Mouse (Mus musculus) embryonic stem cell, embryonic (primary cell): ENCODE measurements around the gene Zfp961.
"Not testable (repeated sequence)": the region's sequence is repeated elsewhere in the genome, so short reads cannot be mapped to it uniquely, and the experiment has no call there.

ENCODE experiments used
- CTCF ChIA-PET, 4 experiments: fragments of 300-600 bp in 2 of 4; fragments of 350-600 bp in 2 of 4; sonication (Branson Sonifier 250); formaldehyde crosslinking; loops; one replicate each; lab custom pipeline; 2022; ENCODE audit warnings: inconsistent platforms in 2 of 4; lab: Charles Lee
- POLR2A ChIA-PET, 4 experiments: fragments of 300-600 bp in 2 of 4; fragments of 350-600 bp in 2 of 4; sonication (Branson Sonifier 250); formaldehyde crosslinking; loops; one replicate each; lab custom pipeline; 2022; ENCODE audit warnings: antibody characterized with exemption in 4 of 4, inconsistent platforms in 1 of 4; lab: Charles Lee

Gene Zfp961

DNA sequence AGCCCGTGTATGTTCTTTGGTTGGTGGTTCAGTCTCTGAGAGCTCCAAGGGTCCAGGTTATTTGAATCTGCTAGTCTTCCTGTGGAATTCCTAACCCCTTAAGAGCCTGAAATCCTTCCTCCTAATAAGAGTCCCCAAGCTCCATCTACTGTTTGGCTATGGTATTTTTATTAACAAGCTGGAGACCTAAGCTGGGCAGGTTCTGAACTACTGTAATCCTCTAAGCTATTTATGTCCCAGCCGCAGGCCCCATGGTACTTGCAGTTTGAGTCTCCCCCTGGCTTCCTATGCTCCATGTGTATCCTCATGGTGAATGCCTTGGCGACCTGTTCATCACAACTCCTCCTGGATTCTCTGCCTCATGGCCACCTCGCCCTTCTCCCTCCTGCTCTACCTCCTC, 33.8 kb downstream of the Zfp961 start:
- CTCF ChIA-PET: interaction anchor here in 2 of 4 experiments (0.8 to 2.5 kb wide), 12 partner anchors 12 to 277 kb away, joined by 3 to 9 read pairs (median 4); partner anchors contain the start of genes Zfp617 (in 2 of the 2), Zfp882 (in 2 of the 2), Fcho1 (in 1 of the 2) and Zfp709 (in 1 of the 2)
- POLR2A ChIA-PET: interaction anchor here (0.7 to 7.1 kb wide), 10 partner anchors 8 to 324 kb away, joined by 3 to 69 read pairs (median 3); partner anchors contain the start of gene Zfp961 (in 1 of the 4)

DNA sequence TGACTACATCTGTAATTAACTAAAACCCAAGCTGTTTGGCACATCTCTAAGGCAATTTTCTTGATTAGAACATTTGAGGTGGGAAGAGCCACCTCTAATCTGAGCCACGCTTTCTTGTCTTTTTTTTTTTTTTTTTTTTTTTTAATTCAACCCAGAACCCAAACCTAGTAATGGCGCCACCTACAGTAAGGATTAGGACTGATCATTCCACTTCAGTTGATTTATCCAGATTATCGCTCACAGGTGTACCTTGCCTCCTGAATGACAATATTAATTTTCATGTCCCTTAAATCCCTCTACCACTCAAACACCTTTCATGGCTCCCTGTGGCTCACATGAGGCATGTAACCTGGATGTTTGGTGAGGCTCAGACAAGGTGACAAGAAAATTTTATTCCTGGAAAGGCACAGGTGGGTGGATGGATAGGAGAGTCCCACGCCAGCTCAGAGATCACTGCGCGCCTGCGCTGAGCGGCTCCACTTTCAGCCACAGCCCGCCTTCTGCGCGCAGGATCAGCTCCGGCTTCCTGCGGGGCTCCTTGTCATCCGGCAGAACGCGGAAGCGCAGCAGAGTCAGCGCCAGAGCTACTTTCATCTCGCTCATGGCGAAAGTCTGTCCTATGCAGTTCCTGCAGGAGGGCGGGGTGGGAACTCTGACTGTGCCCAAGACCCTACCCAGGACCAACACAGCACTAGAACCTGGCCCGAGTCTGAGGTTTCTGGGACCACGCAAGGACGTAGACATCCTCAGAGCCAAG, 37.5 kb downstream of the Zfp961 start:
- POLR2A ChIA-PET: interaction anchor here (0.5 to 7.1 kb wide), 24 partner anchors 9 to 1987 kb away, joined by 3 to 69 read pairs (median 4); partner anchors contain the start of genes Zfp709 (in 2 of the 4), Tpm4 (in 1 of the 4) and Zfp961 (in 1 of the 4)
- CTCF ChIA-PET: interaction anchor here (0.6 to 1.4 kb wide), 15 partner anchors 9 to 1315 kb away, joined by 3 to 21 read pairs (median 4); partner anchors contain the start of genes Ap1m1 (in 1 of the 4), Cyp4f18 (in 1 of the 4), Dda1 (in 1 of the 4) and Lsm4 (in 1 of the 4)

DNA sequence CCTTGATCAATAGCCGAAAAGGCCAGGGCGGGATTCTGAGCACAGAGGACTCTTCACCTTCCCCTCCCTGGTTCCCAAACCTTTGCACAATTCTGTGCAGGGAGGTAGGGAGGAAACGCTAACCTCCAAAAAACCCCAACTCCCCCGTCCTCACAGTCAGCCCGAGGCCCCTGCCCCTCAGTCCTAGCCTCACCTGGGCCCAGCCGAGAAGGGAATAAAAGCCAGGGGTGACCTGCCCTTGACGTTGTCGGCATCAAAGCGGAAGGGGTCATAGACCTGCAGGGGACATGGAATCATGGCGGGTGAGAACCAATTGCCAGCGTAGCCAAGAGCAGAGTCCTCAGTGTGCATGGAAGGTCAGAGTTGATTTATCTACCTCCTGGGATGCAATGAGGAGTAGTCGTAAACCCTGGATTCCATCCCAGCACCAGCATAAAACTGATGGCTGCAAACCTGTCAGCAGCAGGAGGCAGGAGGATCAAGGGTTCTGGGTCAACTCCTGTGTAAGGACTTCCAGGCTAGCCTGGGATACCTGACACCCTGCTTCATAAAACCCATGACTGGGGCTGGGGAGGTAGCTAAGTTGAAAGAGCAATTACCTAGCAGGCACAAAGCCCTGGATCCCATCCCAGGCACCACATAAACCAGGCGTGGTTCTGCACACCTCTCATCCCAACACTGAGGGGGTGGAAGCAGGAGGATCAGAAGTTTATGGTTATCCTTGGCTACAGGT, 38.2 kb downstream of the Zfp961 start:
- ChIA-PET POLR2A (interaction anchor here in 3 of 4 experiments (0.5 to 7.1 kb wide), 15 partner anchors 8 to 1987 kb away, joined by 3 to 58 read pairs (median 4); partner anchors contain the start of gene Zfp961 (in 1 of the 3)), CTCF (interaction anchor here in 2 of 4 experiments (0.6 to 1.4 kb wide), 5 partner anchors 17 to 308 kb away, joined by 3 to 7 read pairs (median 4); partner anchors contain the start of gene Ap1m1 (in 1 of the 2))

DNA sequence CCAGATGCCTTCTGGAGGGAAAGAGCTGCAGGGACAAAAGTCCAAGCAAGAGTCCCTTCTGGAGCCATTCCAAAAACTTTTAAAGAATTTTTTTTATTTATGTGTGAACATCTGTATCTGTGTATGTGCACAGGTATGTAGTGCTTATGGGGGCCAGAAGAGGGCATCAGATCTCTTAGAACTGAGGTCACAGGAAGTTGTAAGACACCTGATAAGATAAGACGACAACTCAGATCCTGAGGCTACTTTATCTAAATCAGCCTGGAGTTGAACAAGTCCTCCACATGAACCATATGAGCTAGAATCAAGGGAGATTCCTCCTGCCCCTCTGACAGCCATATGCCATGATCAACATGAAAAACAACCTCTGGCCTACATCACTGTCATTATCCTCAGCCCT, 48.6 kb downstream of the Zfp961 start:
- ChIA-PET CTCF (no interaction called here), POLR2A (interaction anchor here in 1 of 4 experiments (0.5 kb wide), 1 partner anchor 150 kb away, joined by 3 read pairs; no protein-coding TSS in a partner anchor)

DNA sequence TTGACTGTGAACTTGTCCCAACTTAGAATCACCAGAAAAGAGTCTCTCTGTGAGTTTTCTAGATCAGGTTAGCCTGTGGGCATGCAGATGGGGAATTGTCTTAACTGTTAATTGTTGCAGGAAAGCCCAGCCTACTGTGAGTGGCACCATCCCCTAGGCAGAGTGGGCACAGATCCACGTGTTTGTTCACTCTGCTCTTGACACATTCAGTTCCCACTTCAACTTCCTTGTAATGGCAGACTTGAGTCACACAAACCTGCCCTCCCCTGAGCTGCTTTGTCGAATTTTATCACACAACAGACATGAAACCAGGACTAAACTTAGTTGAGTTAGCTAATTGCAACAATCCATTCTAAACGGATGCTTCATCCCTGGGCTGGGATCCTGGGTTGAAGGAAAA, 49.4 kb downstream of the Zfp961 start:
- ChIA-PET CTCF (no interaction called here), POLR2A (no interaction called here)

DNA sequence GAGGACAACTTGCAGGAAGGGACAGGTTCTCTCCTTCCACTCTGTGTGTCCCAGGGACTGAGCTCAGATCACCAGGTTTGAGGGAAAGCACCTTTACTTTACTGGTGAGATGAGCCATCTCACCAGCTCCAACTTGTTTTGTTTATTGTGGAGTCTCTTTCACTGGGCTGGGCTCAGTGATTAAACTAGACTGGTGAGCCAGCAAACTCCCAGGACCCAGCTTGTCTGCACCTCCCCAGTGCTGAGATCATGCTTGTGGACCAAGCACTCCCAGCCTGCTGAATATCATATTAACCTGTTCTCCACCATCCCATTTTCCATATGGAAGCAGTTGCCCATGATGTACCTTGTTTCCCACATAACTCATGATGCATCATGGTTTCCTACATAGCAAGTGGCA, 52.1 kb downstream of the Zfp961 start:
- ChIA-PET POLR2A (interaction anchor here in 2 of 4 experiments (0.6 to 1.4 kb wide), 4 partner anchors 17 to 1842 kb away, joined by 3 read pairs; partner anchors contain the start of genes Zfp617 (in 1 of the 2) and Zfp882 (in 1 of the 2)), CTCF (interaction anchor here in 1 of 4 experiments (0.9 to 1.5 kb wide), 3 partner anchors 96 to 271 kb away, joined by 3 to 6 read pairs (median 4); no protein-coding TSS in a partner anchor)

DNA sequence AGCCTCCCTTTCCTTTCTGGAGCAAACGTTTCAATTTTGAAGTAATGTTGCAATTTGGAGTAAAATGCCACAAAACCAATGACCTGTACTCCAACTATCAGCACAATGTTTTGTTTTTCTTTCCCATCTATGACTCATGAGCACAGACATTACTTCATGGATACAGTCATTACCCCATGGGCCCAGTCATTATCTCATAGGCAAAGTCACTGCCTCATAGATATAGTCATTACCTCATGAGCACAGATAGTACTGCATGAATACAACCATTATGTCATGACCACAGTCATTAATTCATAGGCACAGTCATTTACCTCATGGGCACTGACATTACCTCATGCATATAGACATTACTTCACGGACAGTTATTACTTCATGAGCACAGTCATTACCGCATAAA, 55.1 kb downstream of the Zfp961 start:
- ChIA-PET CTCF (no interaction called here), POLR2A (interaction anchor here in 1 of 4 experiments (1.2 kb wide), 2 partner anchors 34 to 93 kb away, joined by 3 to 4 read pairs; no protein-coding TSS in a partner anchor)

DNA sequence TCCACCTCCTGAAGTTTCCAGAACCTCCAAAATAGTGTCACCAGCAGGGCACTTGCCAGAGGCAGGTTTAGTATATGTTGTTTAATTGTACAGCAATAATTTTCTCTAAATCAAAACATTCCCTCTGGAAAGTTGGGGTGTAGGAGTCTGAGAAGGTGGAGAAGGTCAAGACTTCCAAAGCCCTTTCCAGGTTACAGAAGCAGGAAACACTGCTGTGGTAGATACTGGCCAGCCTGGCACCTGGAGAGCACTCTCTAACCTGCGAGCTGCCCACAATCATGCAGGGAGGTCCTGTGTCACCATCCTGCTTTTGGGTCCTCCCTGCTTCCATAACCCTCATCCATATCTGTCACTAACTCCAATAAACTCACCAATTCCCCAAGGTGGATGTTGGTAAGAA, 55.9 kb downstream of the Zfp961 start:
- ChIA-PET POLR2A (no interaction called here), CTCF (no interaction called here)

DNA sequence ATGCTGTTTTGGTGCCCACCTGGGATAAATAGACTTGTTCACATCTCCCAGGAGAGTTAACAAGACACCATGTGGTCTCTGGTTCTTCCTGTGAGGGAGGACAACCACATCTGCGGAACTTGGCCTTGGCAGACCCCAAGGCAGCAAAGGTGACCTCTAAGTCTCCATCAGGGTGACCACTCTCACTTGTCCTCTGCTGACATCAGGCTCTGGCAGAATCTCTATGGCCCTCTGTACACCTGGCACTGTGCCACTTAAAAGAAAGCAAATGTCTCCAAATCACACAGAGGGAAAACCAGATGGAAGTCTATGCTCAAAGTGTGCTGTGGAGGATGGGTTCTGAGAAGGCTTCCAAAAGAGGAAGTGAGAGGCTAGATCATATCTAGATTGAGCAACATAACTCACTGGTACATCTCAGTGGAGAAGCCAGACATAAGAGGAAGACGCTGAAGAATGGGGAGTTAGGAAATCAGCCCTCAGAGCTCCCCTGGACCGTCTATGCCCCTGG, 57.4 kb downstream of the Zfp961 start:
- CTCF ChIA-PET: no interaction called here
- POLR2A ChIA-PET: no interaction called here

DNA sequence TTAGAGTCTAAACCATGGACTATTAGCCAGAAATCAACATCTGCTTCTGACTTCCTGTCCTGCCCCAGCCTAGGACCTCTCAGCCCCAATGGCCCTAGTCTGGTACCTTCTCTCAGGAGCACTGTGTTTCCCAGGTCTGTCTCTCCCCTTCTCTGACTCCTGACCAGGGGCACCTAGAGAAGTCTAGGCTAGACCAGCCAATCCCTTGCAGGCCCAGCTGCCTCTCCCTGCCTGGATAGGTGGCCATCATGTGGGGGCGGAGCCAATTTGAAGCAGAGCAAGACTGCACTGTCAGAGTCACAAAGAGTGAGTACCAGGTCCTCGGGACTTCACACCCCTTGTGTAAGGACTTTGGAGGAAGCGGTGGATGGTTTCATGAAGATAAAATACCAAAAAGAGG, 58.6 kb downstream of the Zfp961 start, which contains the start of gene Cyp4f18:
Cyp4f18 (minus strand) TSS at position 154 of the 400 bp plus-strand sequence.
- ChIA-PET CTCF (interaction anchor here in 1 of 4 experiments (0.6 kb wide), 1 partner anchor 22 kb away, joined by 10 read pairs; no protein-coding TSS in a partner anchor), POLR2A (no interaction called here)

DNA sequence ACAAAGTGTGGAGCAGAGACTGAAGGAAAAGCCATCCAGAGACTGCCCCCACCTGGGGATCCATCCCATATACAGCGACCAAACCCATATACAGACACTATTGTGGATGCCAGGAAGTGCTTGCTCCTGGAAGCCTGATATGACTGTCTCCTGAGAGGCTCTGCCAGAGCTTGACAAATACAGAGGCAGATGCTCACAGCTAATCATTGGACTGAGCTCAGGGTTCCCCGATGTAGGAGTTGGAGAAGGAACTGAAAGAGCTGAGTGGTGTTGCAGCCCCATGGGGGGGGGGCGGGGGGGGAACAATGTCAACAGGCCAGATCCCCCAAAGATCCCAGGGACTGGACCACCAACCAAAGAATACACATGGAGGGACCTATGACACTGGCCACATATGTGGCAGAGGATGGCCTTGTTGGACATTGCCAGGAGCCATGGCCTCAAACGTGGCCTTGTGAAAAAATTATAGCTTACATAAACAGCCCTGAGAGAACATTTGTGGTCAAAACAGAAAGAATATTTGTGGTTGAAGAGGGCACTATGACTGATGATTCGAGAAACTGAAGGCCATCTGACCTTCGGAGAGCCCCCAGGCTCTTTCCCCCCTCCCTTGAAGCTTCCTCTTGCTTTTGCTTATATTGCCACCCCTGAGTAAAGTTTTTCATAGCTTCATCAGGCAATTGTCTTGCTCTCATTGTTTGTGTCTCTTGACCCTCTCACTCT, 62.8 kb downstream of the Zfp961 start:
- POLR2A ChIA-PET: interaction anchor here in 1 of 4 experiments (0.6 kb wide), 1 partner anchor 90 kb away, joined by 4 read pairs; no protein-coding TSS in a partner anchor
- CTCF ChIA-PET: not testable (repeated sequence)

DNA sequence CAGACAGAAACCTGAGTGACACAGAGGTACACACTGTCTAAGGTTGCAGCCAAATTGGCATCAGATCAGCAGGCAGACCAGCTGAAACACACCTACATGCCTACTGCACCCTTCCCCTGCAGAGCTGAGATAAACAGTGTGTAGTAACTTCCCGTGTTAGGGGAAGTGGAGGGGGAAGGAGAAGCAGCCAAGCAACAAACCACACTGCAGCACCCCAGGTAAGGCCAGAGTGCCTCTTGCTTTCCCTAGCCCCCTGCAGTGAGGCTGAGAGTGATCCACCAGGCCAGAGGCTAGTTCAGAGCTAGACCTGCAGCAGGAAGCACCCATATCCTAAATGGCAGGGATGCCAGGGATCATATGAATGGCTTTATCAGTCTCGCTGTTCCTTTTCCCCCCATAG, 66.5 kb downstream of the Zfp961 start:
- CTCF ChIA-PET: interaction anchor here in 1 of 4 experiments (0.7 kb wide), 1 partner anchor 12 kb away, joined by 3 read pairs; no protein-coding TSS in a partner anchor
- POLR2A ChIA-PET: not testable (repeated sequence)

DNA sequence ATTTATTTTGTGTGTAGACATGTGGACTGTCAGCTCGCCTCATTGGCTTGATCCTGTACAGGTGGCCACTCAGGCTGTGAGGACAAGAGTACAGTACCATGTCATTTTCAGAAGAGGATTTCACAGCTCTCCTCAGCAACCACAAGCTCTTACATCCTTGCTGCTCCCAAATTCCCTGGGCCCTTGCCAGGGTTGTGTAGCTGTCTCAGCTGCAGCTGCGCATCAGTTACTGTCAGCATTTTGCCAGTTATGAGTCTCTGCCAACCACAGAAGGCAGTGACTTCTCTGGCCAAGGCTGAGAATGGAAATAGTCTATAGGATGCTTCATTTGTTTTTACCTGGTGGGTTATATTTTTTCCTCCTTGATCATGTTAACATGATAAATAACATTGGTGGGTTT, 67.3 kb downstream of the Zfp961 start:
- ChIA-PET CTCF (interaction anchor here in 1 of 4 experiments (0.8 kb wide), 1 partner anchor 50 kb away, joined by 4 read pairs; no protein-coding TSS in a partner anchor), POLR2A (no interaction called here)

DNA sequence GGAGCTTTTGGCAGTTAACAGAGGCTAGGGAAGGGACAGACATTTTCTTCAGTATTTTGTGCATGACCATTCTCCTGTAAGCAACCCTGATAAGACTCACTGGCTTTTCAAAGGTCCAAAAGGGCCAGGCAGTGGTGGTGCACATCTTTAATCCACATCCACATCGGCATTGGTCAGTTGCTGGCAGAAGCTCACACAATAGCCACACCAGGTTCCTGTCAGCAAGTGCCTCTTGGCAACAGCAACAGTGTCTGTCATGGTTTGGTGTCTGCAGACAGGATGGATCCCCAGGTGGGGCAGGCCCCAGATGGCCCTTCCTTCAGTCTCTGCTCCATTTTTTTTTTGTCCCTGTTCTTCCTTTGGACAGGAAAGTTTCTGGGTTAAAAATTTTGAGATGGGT, 68.2 kb downstream of the Zfp961 start:
- POLR2A ChIA-PET: not testable (repeated sequence)
- CTCF ChIA-PET: interaction anchor here in 2 of 4 experiments (0.5 to 0.8 kb wide), 2 partner anchors 49 kb away, joined by 3 to 4 read pairs; no protein-coding TSS in a partner anchor

DNA sequence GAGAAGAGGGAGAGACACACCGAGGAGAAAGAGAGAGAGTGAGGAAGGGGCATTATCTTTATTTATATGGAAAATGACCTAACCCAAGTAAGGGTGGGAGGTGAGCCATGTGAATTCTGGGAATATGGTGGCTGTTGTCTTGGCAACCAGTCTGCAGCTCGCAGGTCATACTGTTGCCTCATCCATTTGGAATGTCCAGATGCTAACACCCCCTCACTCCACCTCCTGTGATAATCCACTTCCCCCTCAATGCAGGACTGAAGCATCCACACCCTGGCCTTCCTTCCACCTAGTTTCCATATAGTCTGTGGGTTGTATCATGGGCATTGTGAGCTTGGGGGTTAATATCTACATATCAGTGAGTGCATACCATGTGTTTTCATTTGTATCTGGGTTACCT, 69.0 kb downstream of the Zfp961 start:
- ChIA-PET POLR2A (no interaction called here), CTCF (no interaction called here)

DNA sequence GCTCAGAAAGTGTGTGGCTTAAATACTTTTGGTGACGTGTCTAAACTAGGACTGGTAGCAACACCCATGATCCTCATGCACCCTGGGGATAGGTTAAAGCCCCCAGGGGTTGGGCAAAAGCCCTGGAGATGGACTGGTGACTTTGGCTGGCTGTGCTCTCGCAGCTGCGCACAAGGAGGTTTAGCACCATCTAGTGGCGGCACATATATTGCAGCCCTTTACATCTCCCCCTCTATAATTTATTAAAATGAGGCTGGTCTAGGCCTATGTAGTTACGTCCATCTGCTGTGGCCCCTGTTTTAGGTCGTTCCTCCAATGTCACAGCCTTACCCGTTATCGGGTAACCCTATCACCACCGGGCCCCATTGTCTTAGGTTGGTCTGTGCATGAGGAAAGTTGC, 74.0 kb downstream of the Zfp961 start:
- CTCF ChIA-PET: interaction anchor here in 1 of 4 experiments (0.6 kb wide), 1 partner anchor 11 kb away, joined by 3 read pairs; no protein-coding TSS in a partner anchor
- POLR2A ChIA-PET: not testable (repeated sequence)

DNA sequence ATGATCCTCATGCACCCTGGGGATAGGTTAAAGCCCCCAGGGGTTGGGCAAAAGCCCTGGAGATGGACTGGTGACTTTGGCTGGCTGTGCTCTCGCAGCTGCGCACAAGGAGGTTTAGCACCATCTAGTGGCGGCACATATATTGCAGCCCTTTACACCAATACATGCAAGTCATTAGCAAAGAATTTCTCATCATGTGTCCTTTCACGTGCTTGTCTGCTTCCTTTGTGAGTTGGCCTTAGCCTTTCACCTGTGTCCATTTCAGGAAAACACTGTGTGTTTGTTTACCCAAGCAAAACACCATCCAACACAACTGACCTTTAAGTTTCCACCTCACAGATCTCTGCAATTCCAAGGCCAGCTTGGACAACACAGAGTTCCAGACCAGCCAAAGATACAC, 82.1 kb downstream of the Zfp961 start:
- POLR2A ChIA-PET: not testable (repeated sequence)
- CTCF ChIA-PET: interaction anchor here in 1 of 4 experiments (0.6 kb wide), 1 partner anchor 255 kb away, joined by 3 read pairs; no protein-coding TSS in a partner anchor
